Mouse (Mus musculus) kidney, postnatal 25 days (tissue): ENCODE results near the gene Vsir.
A peak's percentile ranks its signal among the peaks of the same experiment; 100 is the strongest.

Source experiments
- DNase-seq, 2 experiments: peaks; one replicate each; pipeline ENCODE4 v3.0.0; 2021; ENCODE audit warnings: mixed read lengths in 2 of 2

The Vsir gene

GRCm38 (mm10) chr10:60389447-60389865 is 42.8 kb downstream of the Vsir start:
- DNase-seq = peak in 1 of 2 experiments; percentile 9

- no peak for DNase-seq
Measured at GRCm38 (mm10) chr10:60390177-60390903, 43.7 kb downstream of the Vsir start.

- no peak for DNase-seq
Measured at GRCm38 (mm10) chr10:60390904-60391420, 44.3 kb downstream of the Vsir start.

GRCm38 (mm10) chr10:60391661-60392060 is 45.0 kb downstream of the Vsir start:
- no peak for DNase-seq

- DNase-seq = no peak
Measured at GRCm38 (mm10) chr10:60394936-60395335, 48.3 kb downstream of the Vsir start.

GRCm38 (mm10) chr10:60395605-60396004 is 49.0 kb downstream of the Vsir start:
- DNase-seq = no peak

GRCm38 (mm10) chr10:60398051-60398814 is 51.6 kb downstream of the Vsir start:
- no peak for DNase-seq

GRCm38 (mm10) chr10:60399449-60399848 is 52.8 kb downstream of the Vsir start, which contains the start of gene Gm17455:
Gene Gm17455 (plus strand): TSS chr10:60399726.
- no peak for DNase-seq

GRCm38 (mm10) chr10:60400507-60401295 is 54.0 kb downstream of the Vsir start:
- no peak for DNase-seq

GRCm38 (mm10) chr10:60405460-60406177 is 59.0 kb downstream of the Vsir start:
- no peak for DNase-seq

GRCm38 (mm10) chr10:60407831-60408230 is 61.2 kb downstream of the Vsir start:
- DNase-seq = peak; percentile 56 to 73

GRCm38 (mm10) chr10:60411794-60412193 is 65.1 kb downstream of the Vsir start:
- DNase-seq = no peak

GRCm38 (mm10) chr10:60413756-60414155 is 67.1 kb downstream of the Vsir start:
- DNase-seq = no peak

- DNase-seq = no peak
Measured at GRCm38 (mm10) chr10:60417041-60417440, 70.4 kb downstream of the Vsir start.

- DNase-seq = peak; percentile 65 to 82
Measured at GRCm38 (mm10) chr10:60418137-60418536, 71.5 kb downstream of the Vsir start.

- DNase-seq = no peak
Measured at GRCm38 (mm10) chr10:60419624-60420023, 73.0 kb downstream of the Vsir start.
